Mouse (Mus musculus) C2C12 (cell line): ENCODE results near the gene Mlxip. TPM values are rescaled to one million over a fixed set of nuclear protein-coding genes. Genes with fewer than 3 reads are reported as not detected.

Experiments used
- H3K27me3 ChIP-seq: one replicate; pipeline ENCODE4 v1.6.1; 2011; ENCODE audit not compliant: control insufficient read depth, insufficient read depth, insufficient read length
- H3K36me3 ChIP-seq: one replicate; pipeline ENCODE4 v1.6.1; 2011; ENCODE audit not compliant: control insufficient read depth, insufficient read depth
- H3K4me3 ChIP-seq: one replicate; pipeline ENCODE4 v1.5.1; 2011; ENCODE audit warnings: mild to moderate bottlenecking, control low read depth; ENCODE audit not compliant: poor library complexity, insufficient read depth, severe bottlenecking
- H3K79me2 ChIP-seq: one replicate; pipeline ENCODE4 v1.6.1; 2011; ENCODE audit not compliant: control insufficient read depth, insufficient read depth
- H3K79me3 ChIP-seq: one replicate; pipeline ENCODE4 v1.6.1; 2011; ENCODE audit warnings: low read depth, control low read depth
- H3ac ChIP-seq: one replicate; pipeline ENCODE3; 2011; ENCODE audit warnings: low read depth; ENCODE audit not compliant: control insufficient read depth, insufficient read length
- CEBPB ChIP-seq: IDR thresholded peaks from one replicate; pipeline ENCODE4 v1.6.1; 2011; ENCODE audit warnings: low read depth, mild to moderate bottlenecking, control low read depth, moderate library complexity
- CTCF ChIP-seq: IDR thresholded peaks from one replicate; pipeline ENCODE4 v1.5.1; 2011; ENCODE audit not compliant: control insufficient read depth, insufficient read depth, insufficient read length
- FOSL1 ChIP-seq: IDR thresholded peaks from one replicate; pipeline ENCODE4 v1.8.0; 2011; ENCODE audit warnings: mild to moderate bottlenecking, low read length; ENCODE audit not compliant: poor library complexity, insufficient read depth, severe bottlenecking
- MAX ChIP-seq: IDR thresholded peaks from one replicate; pipeline ENCODE4 v1.6.1; 2011; ENCODE audit warnings: mild to moderate bottlenecking, control low read depth
- MYOD1 ChIP-seq: IDR thresholded peaks from one replicate; pipeline ENCODE4 v1.6.1; 2011; ENCODE audit warnings: low read depth; ENCODE audit not compliant: control insufficient read depth, insufficient read length
- MYOG ChIP-seq: IDR thresholded peaks from one replicate; pipeline ENCODE4 v1.6.1; 2011; ENCODE audit not compliant: control insufficient read depth, insufficient read length; ENCODE audit errors: extremely low read depth
- USF1 ChIP-seq: IDR thresholded peaks from one replicate; pipeline ENCODE4 v1.6.1; 2011; ENCODE audit warnings: low read depth, mild to moderate bottlenecking, control low read depth, moderate library complexity
- long read RNA-seq, 2 experiments: library from polyadenylated mRNA; unstranded; transcript quantifications; one replicate each; pipeline ENCODE4 v2.0.0; 2019 to 2020
- polyA plus RNA-seq: library from polyadenylated mRNA; unstranded; fragments of >200 nt; fragmentation: generic; extraction: Trizol; gene quantifications from one replicate; pipeline ENCODE4 v1.2.1, GENCODE M21; 2012; ENCODE audit warnings: missing spikeins

Mlxip gene
- polyA plus RNA-seq: 4.0 TPM
- long read RNA-seq, experiment 1, partial matches to known transcripts: 0 of 3 reads
- long read RNA-seq, experiment 1, other reads (novel, unspliced or antisense): 3 of 3 reads
- long read RNA-seq, experiment 2, partial matches to known transcripts: 0 of 7 reads
- long read RNA-seq, experiment 2, other reads (novel, unspliced or antisense): 7 of 7 reads

- Histone ChIP-seq H3K4me3 (peak within 1 kb of the TSS; percentile 74), H3K79me2 (peaks cover 35% of the 10 kb centered on the region), H3ac (peak within 1 kb of the TSS; percentile 84), H3K36me3 (no peaks in the 10 kb centered on the region), H3K79me3 (peaks cover 9% of the 10 kb centered on the region), H3K27me3 (no peaks in the 10 kb centered on the region)
- peak; percentile 70 for TF ChIP-seq USF1
- no peak for TF ChIP-seq CTCF
- TF ChIP-seq MAX: peak; percentile 93
- no peak for TF ChIP-seq CEBPB
- no peak for TF ChIP-seq FOSL1
- no peak for TF ChIP-seq MYOG
- TF ChIP-seq MYOD1: no peak
Observed at GRCm38 (mm10) chr5:123394303-123394956, at the start of gene Mlxip. TSS of gene Mlxip (plus strand) at chr5:123394798.

GRCm38 (mm10) chr5:123344963-123345852, 49.4 kb upstream of the Mlxip start:
- TF ChIP-seq FOSL1: no peak
- Histone ChIP-seq H3K79me3 (peaks cover 9% of the 10 kb centered on the region), H3K79me2 (peaks cover 42% of the 10 kb centered on the region), H3ac (peak overlapping the region; percentile 95), H3K27me3 (no peaks in the 10 kb centered on the region), H3K4me3 (peak overlapping the region; percentile 63), H3K36me3 (no peaks in the 10 kb centered on the region)

- H3K4me3 ChIP-seq: peak overlapping the region; percentile 63
- peaks cover 9% of the 10 kb centered on the region for H3K79me3 ChIP-seq
- peaks cover 42% of the 10 kb centered on the region for H3K79me2 ChIP-seq
- H3K36me3 ChIP-seq: no peaks in the 10 kb centered on the region
- H3K27me3 ChIP-seq: no peaks in the 10 kb centered on the region
- TF ChIP-seq USF1 (peak; percentile 68), MYOD1 (no peak)
- H3ac ChIP-seq: peak overlapping the region; percentile 95
Observed at GRCm38 (mm10) chr5:123345853-123346654, 48.5 kb upstream of the Mlxip start.

GRCm38 (mm10) chr5:123346701-123347270, 47.8 kb upstream of the Mlxip start:
- Histone ChIP-seq H3K4me3 (no peak overlapping the region), H3K79me2 (peaks cover 42% of the 10 kb centered on the region), H3ac (no peak overlapping the region), H3K36me3 (no peaks in the 10 kb centered on the region), H3K79me3 (peaks cover 9% of the 10 kb centered on the region), H3K27me3 (no peaks in the 10 kb centered on the region)
- no peak for TF ChIP-seq FOSL1
- no peak for TF ChIP-seq CTCF
- TF ChIP-seq MYOG: no peak
- no peak for TF ChIP-seq USF1
- no peak for TF ChIP-seq MAX
- no peak for TF ChIP-seq MYOD1
- no peak for TF ChIP-seq CEBPB

GRCm38 (mm10) chr5:123347985-123348384, 46.6 kb upstream of the Mlxip start:
- Histone ChIP-seq H3K79me2 (peaks cover 42% of the 10 kb centered on the region), H3K36me3 (no peaks in the 10 kb centered on the region), H3K4me3 (no peak overlapping the region), H3ac (no peak overlapping the region), H3K27me3 (no peaks in the 10 kb centered on the region), H3K79me3 (peaks cover 9% of the 10 kb centered on the region)
- TF ChIP-seq MYOG (no peak), CEBPB (no peak), MYOD1 (no peak)
